Mouse (Mus musculus): ENCODE measurements around the gene Tbxas1. TPM values are rescaled to one million over a fixed set of nuclear protein-coding genes. Genes with fewer than 3 reads are reported as not detected.

The Tbxas1 gene
- polyA plus RNA-seq (2014; fragmentation: Nextera tagmentation; extraction: Ambion mirVana) = 1.0 and 1.8 TPM in 2 replicates

- 1% methylated on average over 63 of the region's 77 CpGs for WGBS
- H3K27me3 ChIP-seq (ENCODE audit: control insufficient read depth, insufficient read depth, low read length) = no peaks in the 10 kb centered on the region
- H3K27ac ChIP-seq (replicated peaks; ENCODE audit: low read depth, low read length) = peak within 1 kb of the TSS; percentile 89
- peak within 1 kb of the TSS; percentile 100 for H3K9ac ChIP-seq (replicated peaks; ENCODE audit: low read length)
- no peaks in the 10 kb centered on the region for H3K9me3 ChIP-seq (replicated peaks; ENCODE audit: control insufficient read depth, low read length)
- peak within 1 kb of the TSS; percentile 100 for H3K4me3 ChIP-seq (ENCODE audit: low read depth, low read length)
- H3K36me3 ChIP-seq (replicated peaks; ENCODE audit: control insufficient read depth, insufficient read depth, low read depth, low read length) = no peaks in the 10 kb centered on the region
- no peaks in the 10 kb centered on the region for H3K4me1 ChIP-seq (ENCODE audit: control insufficient read depth, insufficient read depth, low read length)
- DNase-seq (ENCODE audit: low spot score) = peak; percentile 66
- ATAC-seq (replicated peaks; ENCODE audit: insufficient number of reproducible peaks, low FRiP score, low TSS enrichment, low read depth) = peak; percentile 15; the same call in 1 of the 2 replicates
- peak within 1 kb of the TSS; percentile 43 for H3K4me2 ChIP-seq (ENCODE audit: low read depth, low read length)
These were observed at the start of gene Tbxas1 for GRCm38 (mm10) chr6:38875258-38876070. Tbxas1 (plus strand) TSS chr6:38875404.

GRCm38 (mm10) chr6:38825886-38826285 lies 49.3 kb upstream of the Tbxas1 start:
- Histone ChIP-seq H3K9me3 (replicated peaks; ENCODE audit: control insufficient read depth, low read length) (no peaks in the 10 kb centered on the region), H3K4me1 (ENCODE audit: control insufficient read depth, insufficient read depth, low read length) (no peaks in the 10 kb centered on the region), H3K27me3 (ENCODE audit: control insufficient read depth, insufficient read depth, low read length) (no peaks in the 10 kb centered on the region), H3K4me2 (ENCODE audit: low read depth, low read length) (no peak overlapping the region), H3K4me3 (ENCODE audit: low read depth, low read length) (no peak overlapping the region), H3K27ac (replicated peaks; ENCODE audit: low read depth, low read length) (no peak overlapping the region), H3K9ac (replicated peaks; ENCODE audit: low read length) (no peak overlapping the region), H3K36me3 (replicated peaks; ENCODE audit: control insufficient read depth, insufficient read depth, low read depth, low read length) (no peaks in the 10 kb centered on the region)
- DNase-seq (ENCODE audit: low spot score) = no peak
- ATAC-seq (replicated peaks; ENCODE audit: insufficient number of reproducible peaks, low FRiP score, low TSS enrichment, low read depth) = no peak

GRCm38 (mm10) chr6:38826857-38827256 lies 48.3 kb upstream of the Tbxas1 start:
- H3K9ac ChIP-seq (replicated peaks; ENCODE audit: low read length) = no peak overlapping the region
- H3K4me1 ChIP-seq (ENCODE audit: control insufficient read depth, insufficient read depth, low read length) = no peaks in the 10 kb centered on the region
- no peak for ATAC-seq (replicated peaks; ENCODE audit: insufficient number of reproducible peaks, low FRiP score, low TSS enrichment, low read depth)
- no peaks in the 10 kb centered on the region for H3K9me3 ChIP-seq (replicated peaks; ENCODE audit: control insufficient read depth, low read length)
- no peak overlapping the region for H3K27ac ChIP-seq (replicated peaks; ENCODE audit: low read depth, low read length)
- H3K27me3 ChIP-seq (ENCODE audit: control insufficient read depth, insufficient read depth, low read length) = no peaks in the 10 kb centered on the region
- H3K4me3 ChIP-seq (ENCODE audit: low read depth, low read length) = no peak overlapping the region
- 61% methylated on average over 3 of the region's 3 CpGs for WGBS
- no peaks in the 10 kb centered on the region for H3K36me3 ChIP-seq (replicated peaks; ENCODE audit: control insufficient read depth, insufficient read depth, low read depth, low read length)
- no peak for DNase-seq (ENCODE audit: low spot score)
- H3K4me2 ChIP-seq (ENCODE audit: low read depth, low read length) = no peak overlapping the region

GRCm38 (mm10) chr6:38827435-38827834 lies 47.8 kb upstream of the Tbxas1 start:
- no peak overlapping the region for H3K9ac ChIP-seq (replicated peaks; ENCODE audit: low read length)
- WGBS = 76% methylated on average over 5 of the region's 5 CpGs
- no peaks in the 10 kb centered on the region; the same call in 1 of the 2 replicates for H3K4me1 ChIP-seq (ENCODE audit: control insufficient read depth, insufficient read depth, low read length)
- no peak overlapping the region for H3K27ac ChIP-seq (replicated peaks; ENCODE audit: low read depth, low read length)
- no peaks in the 10 kb centered on the region for H3K9me3 ChIP-seq (replicated peaks; ENCODE audit: control insufficient read depth, low read length)
- H3K4me2 ChIP-seq (ENCODE audit: low read depth, low read length) = no peak overlapping the region
- DNase-seq (ENCODE audit: low spot score) (no peak), ATAC-seq (replicated peaks; ENCODE audit: insufficient number of reproducible peaks, low FRiP score, low TSS enrichment, low read depth) (no peak)
- H3K27me3 ChIP-seq (ENCODE audit: control insufficient read depth, insufficient read depth, low read length) = no peaks in the 10 kb centered on the region
- no peak overlapping the region for H3K4me3 ChIP-seq (ENCODE audit: low read depth, low read length)
- no peaks in the 10 kb centered on the region for H3K36me3 ChIP-seq (replicated peaks; ENCODE audit: control insufficient read depth, insufficient read depth, low read depth, low read length)

- Histone ChIP-seq H3K27me3 (ENCODE audit: control insufficient read depth, insufficient read depth, low read length) (no peaks in the 10 kb centered on the region), H3K4me3 (ENCODE audit: low read depth, low read length) (no peak overlapping the region), H3K27ac (replicated peaks; ENCODE audit: low read depth, low read length) (no peak overlapping the region), H3K4me1 (ENCODE audit: control insufficient read depth, insufficient read depth, low read length) (no peaks in the 10 kb centered on the region; the same call in 1 of the 2 replicates), H3K36me3 (replicated peaks; ENCODE audit: control insufficient read depth, insufficient read depth, low read depth, low read length) (no peaks in the 10 kb centered on the region), H3K9me3 (replicated peaks; ENCODE audit: control insufficient read depth, low read length) (no peaks in the 10 kb centered on the region), H3K4me2 (ENCODE audit: low read depth, low read length) (no peak overlapping the region), H3K9ac (replicated peaks; ENCODE audit: low read length) (no peak overlapping the region)
- 88% methylated on average over 2 of the region's 2 CpGs for WGBS
- ATAC-seq (replicated peaks; ENCODE audit: insufficient number of reproducible peaks, low FRiP score, low TSS enrichment, low read depth) = no peak
- no peak for DNase-seq (ENCODE audit: low spot score)
These were observed 47.0 kb upstream of the Tbxas1 start for GRCm38 (mm10) chr6:38828211-38828610.

- no peak overlapping the region for H3K4me2 ChIP-seq (ENCODE audit: low read depth, low read length)
- DNase-seq (ENCODE audit: low spot score) = no peak
- no peaks in the 10 kb centered on the region; the same call in 1 of the 2 replicates for H3K4me1 ChIP-seq (ENCODE audit: control insufficient read depth, insufficient read depth, low read length)
- no peaks in the 10 kb centered on the region for H3K9me3 ChIP-seq (replicated peaks; ENCODE audit: control insufficient read depth, low read length)
- no peak overlapping the region for H3K4me3 ChIP-seq (ENCODE audit: low read depth, low read length)
- no peaks in the 10 kb centered on the region for H3K36me3 ChIP-seq (replicated peaks; ENCODE audit: control insufficient read depth, insufficient read depth, low read depth, low read length)
- 85% methylated on average over 3 of the region's 3 CpGs for WGBS
- no peak overlapping the region for H3K9ac ChIP-seq (replicated peaks; ENCODE audit: low read length)
- H3K27me3 ChIP-seq (ENCODE audit: control insufficient read depth, insufficient read depth, low read length) = no peaks in the 10 kb centered on the region
- H3K27ac ChIP-seq (replicated peaks; ENCODE audit: low read depth, low read length) = no peak overlapping the region
- no peak for ATAC-seq (replicated peaks; ENCODE audit: insufficient number of reproducible peaks, low FRiP score, low TSS enrichment, low read depth)
These were observed 45.8 kb upstream of the Tbxas1 start for GRCm38 (mm10) chr6:38829452-38829851.

- no peak overlapping the region for H3K27ac ChIP-seq (replicated peaks; ENCODE audit: low read depth, low read length)
- no peaks in the 10 kb centered on the region; the same call in 1 of the 2 replicates for H3K4me1 ChIP-seq (ENCODE audit: control insufficient read depth, insufficient read depth, low read length)
- H3K9me3 ChIP-seq (replicated peaks; ENCODE audit: control insufficient read depth, low read length) = no peaks in the 10 kb centered on the region
- no peak overlapping the region for H3K4me3 ChIP-seq (ENCODE audit: low read depth, low read length)
- no peaks in the 10 kb centered on the region for H3K27me3 ChIP-seq (ENCODE audit: control insufficient read depth, insufficient read depth, low read length)
- no peak overlapping the region for H3K4me2 ChIP-seq (ENCODE audit: low read depth, low read length)
- WGBS = 95% methylated on average over 3 of the region's 3 CpGs
- H3K9ac ChIP-seq (replicated peaks; ENCODE audit: low read length) = no peak overlapping the region
- no peak for DNase-seq (ENCODE audit: low spot score)
- no peaks in the 10 kb centered on the region for H3K36me3 ChIP-seq (replicated peaks; ENCODE audit: control insufficient read depth, insufficient read depth, low read depth, low read length)
- no peak for ATAC-seq (replicated peaks; ENCODE audit: insufficient number of reproducible peaks, low FRiP score, low TSS enrichment, low read depth)
These were observed 41.5 kb upstream of the Tbxas1 start for GRCm38 (mm10) chr6:38833721-38834120.

GRCm38 (mm10) chr6:38834727-38835126 lies 40.5 kb upstream of the Tbxas1 start:
- no peaks in the 10 kb centered on the region; the same call in 1 of the 2 replicates for H3K4me1 ChIP-seq (ENCODE audit: control insufficient read depth, insufficient read depth, low read length)
- 87% methylated on average over 2 of the region's 2 CpGs for WGBS

More at GRCm38 (mm10) chr6:38834727-38835126, 40.5 kb upstream of the Tbxas1 start:
- no peaks in the 10 kb centered on the region for H3K36me3 ChIP-seq (replicated peaks; ENCODE audit: control insufficient read depth, insufficient read depth, low read depth, low read length)
- no peak overlapping the region for H3K4me3 ChIP-seq (ENCODE audit: low read depth, low read length)
- ATAC-seq (replicated peaks; ENCODE audit: insufficient number of reproducible peaks, low FRiP score, low TSS enrichment, low read depth) (no peak), DNase-seq (ENCODE audit: low spot score) (no peak)
- no peak overlapping the region for H3K27ac ChIP-seq (replicated peaks; ENCODE audit: low read depth, low read length)
- H3K9ac ChIP-seq (replicated peaks; ENCODE audit: low read length) = no peak overlapping the region
- H3K27me3 ChIP-seq (ENCODE audit: control insufficient read depth, insufficient read depth, low read length) = no peaks in the 10 kb centered on the region
- H3K9me3 ChIP-seq (replicated peaks; ENCODE audit: control insufficient read depth, low read length) = no peaks in the 10 kb centered on the region
- H3K4me2 ChIP-seq (ENCODE audit: low read depth, low read length) = no peak overlapping the region

Data from embryonic facial prominence, embryonic 11.5 days (tissue).